Mouse (Mus musculus) layer of hippocampus, adult 9-10 months (tissue): ENCODE data around the gene Tarsl2.

Source experiments
- DNase-seq: peaks from one replicate; pipeline ENCODE4 v3.0.0; 2022; ENCODE audit warnings: low spot score

The Tarsl2 gene

GRCm38 (mm10) chr7:65657490-65658120 is 12.9 kb downstream of the Tarsl2 start:
- DNase-seq: no peak

- no peak for DNase-seq
Observed at GRCm38 (mm10) chr7:65663225-65663790, 18.6 kb downstream of the Tarsl2 start.

- no peak for DNase-seq
Observed at GRCm38 (mm10) chr7:65663886-65664285, 19.2 kb downstream of the Tarsl2 start.

- no peak for DNase-seq
Observed at GRCm38 (mm10) chr7:65667491-65667890, 22.8 kb downstream of the Tarsl2 start.

- no peak for DNase-seq
Observed at GRCm38 (mm10) chr7:65678050-65678449, 33.4 kb downstream of the Tarsl2 start.

GRCm38 (mm10) chr7:65678900-65679595 is 34.4 kb downstream of the Tarsl2 start:
- no peak for DNase-seq

- DNase-seq: no peak
Observed at GRCm38 (mm10) chr7:65681166-65681565, 36.5 kb downstream of the Tarsl2 start.

- DNase-seq: no peak
Observed at GRCm38 (mm10) chr7:65684256-65684835, 39.6 kb downstream of the Tarsl2 start.

GRCm38 (mm10) chr7:65686664-65687063 is 42.0 kb downstream of the Tarsl2 start:
- DNase-seq: no peak

- no peak for DNase-seq
Observed at GRCm38 (mm10) chr7:65690869-65691268, 46.2 kb downstream of the Tarsl2 start, which contains the start of gene Tm2d3. Gene Tm2d3, plus strand, starts transcription at chr7:65691169.

GRCm38 (mm10) chr7:65691929-65692605 is 47.4 kb downstream of the Tarsl2 start:
- DNase-seq: no peak

- no peak for DNase-seq
Observed at GRCm38 (mm10) chr7:65692883-65693282, 48.2 kb downstream of the Tarsl2 start.

- DNase-seq: peak; percentile 59
Observed at GRCm38 (mm10) chr7:65693301-65693821, 48.7 kb downstream of the Tarsl2 start.

GRCm38 (mm10) chr7:65696450-65696849 is 51.8 kb downstream of the Tarsl2 start:
- DNase-seq: no peak

GRCm38 (mm10) chr7:65702076-65702475 is 57.4 kb downstream of the Tarsl2 start:
- DNase-seq: no peak

- peak; percentile 74 for DNase-seq
Observed at GRCm38 (mm10) chr7:65704818-65705242, 60.1 kb downstream of the Tarsl2 start.

GRCm38 (mm10) chr7:65708506-65708905 is 63.8 kb downstream of the Tarsl2 start:
- DNase-seq: no peak

GRCm38 (mm10) chr7:65710301-65710700 is 65.6 kb downstream of the Tarsl2 start:
- no peak for DNase-seq

- no peak for DNase-seq
Observed at GRCm38 (mm10) chr7:65713782-65714181, 69.1 kb downstream of the Tarsl2 start.

- no peak for DNase-seq
Observed at GRCm38 (mm10) chr7:65714304-65714703, 69.6 kb downstream of the Tarsl2 start.

- DNase-seq: no peak
Observed at GRCm38 (mm10) chr7:65734024-65734423, 89.3 kb downstream of the Tarsl2 start.

- DNase-seq: no peak
Observed at GRCm38 (mm10) chr7:65735261-65735660, 90.6 kb downstream of the Tarsl2 start.
